ENCODE assay signal across 28 mouse cellular contexts in genomic region chr16:45249761-45250160, GRCm38 (mm10). TPM values are rescaled to one million over a fixed set of nuclear protein-coding genes. Genes with fewer than 3 reads are reported as not detected.
A peak's percentile ranks its signal among the peaks of the same experiment; 100 is the strongest.
DNase-seq lines count a peak whose midpoint lies in the region; ATAC-seq and TF ChIP-seq lines count a peak whose summit lies in the region.
"Had no signal": no experiment of that assay in that cellular context is flagged by ENCODE, and none has a peak within 500 bp of the region (broad histone marks: within the 10 kb centered on the region; RNA-seq: fewer than 3 reads in every experiment).

No protein-coding gene starts in this region.

- H3K27me3 ChIP-seq in kidney, adult 2 months (replicated peaks; ENCODE audit: control insufficient read depth, insufficient read depth, low read length): no peaks in the 10 kb centered on the region
- H3K27me3 ChIP-seq in kidney, embryonic 15.5 days: no peaks in the 10 kb centered on the region
- no peaks in the 10 kb centered on the region for H3K27me3 ChIP-seq in heart, embryonic 12.5 days (replicated peaks)
- H3K27me3 ChIP-seq: CH12.LX; embryonic facial prominence, embryonic 13.5 days; heart, embryonic 13.5 days had no signal

- TF ChIP-seq CTCF in kidney, adult 2 months (conservative IDR thresholded peaks at IDR 0.05; ENCODE audit: insufficient read depth, insufficient read length, low read depth, low read length): no peak

- H3K9me3 ChIP-seq in kidney, embryonic 15.5 days (replicated peaks): no peaks in the 10 kb centered on the region
- H3K9me3 ChIP-seq in heart, embryonic 12.5 days (replicated peaks): no peaks in the 10 kb centered on the region
- H3K9me3 ChIP-seq: embryonic facial prominence, embryonic 10.5 days; embryonic facial prominence, embryonic 13.5 days; G1E; heart, embryonic 13.5 days had no signal

- H3K4me1 ChIP-seq in kidney, adult 2 months (ENCODE audit: control insufficient read depth, insufficient read depth, low read length): no peaks in the 10 kb centered on the region
- H3K4me1 ChIP-seq in kidney, embryonic 15.5 days: no peaks in the 10 kb centered on the region
- H3K4me1 ChIP-seq in heart, embryonic 12.5 days (replicated peaks): no peaks in the 10 kb centered on the region
- H3K4me1 ChIP-seq: embryonic facial prominence, embryonic 10.5 days; embryonic facial prominence, embryonic 13.5 days; heart, embryonic 13.5 days had no signal

- H3K9ac ChIP-seq in kidney, embryonic 15.5 days: no peak overlapping the region
- H3K9ac ChIP-seq in heart, embryonic 12.5 days: no peak overlapping the region
- H3K9ac ChIP-seq: embryonic facial prominence, embryonic 13.5 days; forebrain, postnatal 0 days; heart, embryonic 13.5 days; hindbrain, embryonic 14.5 days had no signal

- no peak for ATAC-seq in kidney, embryonic 15.5 days (replicated peaks; ENCODE audit: low FRiP score)
- no peak for ATAC-seq in heart, embryonic 12.5 days (ENCODE audit: insufficient number of reproducible peaks, low FRiP score)
- ATAC-seq: forebrain, postnatal 0 days; hindbrain, postnatal 0 days had no signal

- TF ChIP-seq POLR2A in kidney, adult 2 months (IDR thresholded peaks at IDR 0.05; ENCODE audit: low read depth, low read length): no peak

- peak; percentile 82 for DNase-seq in kidney, adult 2 months
- peak; percentile 15 for DNase-seq in kidney, postnatal 10 days
- no peak for DNase-seq in kidney, postnatal 4 days
- DNase-seq in fibroblast of lung, adult 2 months (ENCODE audit: low read depth): peak; percentile 27
- peak; percentile 22 to 67 for DNase-seq in kidney, postnatal 36 days
- DNase-seq: adrenal gland, adult 2 months; adrenal gland, postnatal 14 days; B cell, adult 2 months; cerebellum, adult 11 months; cerebellum, adult 9-11 months; cerebellum, postnatal 36 days; embryo, embryonic 11 days; forebrain, postnatal 0 days; gastrocnemius, adult 2 months; gastrocnemius, postnatal 25 days; heart, adult 18-20 months; heart, postnatal 14 days; heart, postnatal 4 days had no signal

- no peaks in the 10 kb centered on the region for H3K36me3 ChIP-seq in kidney, adult 2 months (ENCODE audit: control insufficient read depth, insufficient read depth, low read length)
- no peaks in the 10 kb centered on the region for H3K36me3 ChIP-seq in kidney, embryonic 15.5 days
- H3K36me3 ChIP-seq in heart, embryonic 12.5 days: no peaks in the 10 kb centered on the region
- H3K36me3 ChIP-seq: embryonic facial prominence, embryonic 10.5 days; embryonic facial prominence, embryonic 13.5 days; G1E; heart, embryonic 13.5 days had no signal

- H3K4me2 ChIP-seq in kidney, embryonic 15.5 days: no peak overlapping the region
- H3K4me2 ChIP-seq in heart, embryonic 12.5 days: no peak overlapping the region
- H3K4me2 ChIP-seq: embryonic facial prominence, embryonic 13.5 days; heart, embryonic 13.5 days; hindbrain, embryonic 14.5 days had no signal

- H3K4me3 ChIP-seq in kidney, adult 2 months (ENCODE audit: insufficient read depth, low read depth, low read length): no peak overlapping the region
- H3K4me3 ChIP-seq in kidney, embryonic 15.5 days (replicated peaks): no peak overlapping the region
- H3K4me3 ChIP-seq in heart, embryonic 12.5 days: no peak overlapping the region
- H3K4me3 ChIP-seq: embryonic facial prominence, embryonic 10.5 days; embryonic facial prominence, embryonic 13.5 days; erythroblast, embryonic 14.5 days; gastrocnemius, adult 2 months; heart, embryonic 13.5 days had no signal

- 45% methylated on average over 2 of the region's 2 CpGs for WGBS in kidney, adult 2 months
- WGBS in kidney, embryonic 15.5 days: 36% methylated on average over 2 of the region's 2 CpGs
- WGBS in heart, embryonic 12.5 days: 86% methylated on average over 2 of the region's 2 CpGs

- no peak overlapping the region for H3K27ac ChIP-seq in kidney, adult 2 months (ENCODE audit: insufficient read depth, low read depth, low read length)
- H3K27ac ChIP-seq in kidney, embryonic 15.5 days: no peak overlapping the region
- H3K27ac ChIP-seq in heart, embryonic 12.5 days (ENCODE audit: poor library complexity, severe bottlenecking): no peak overlapping the region
- H3K27ac ChIP-seq: embryonic facial prominence, embryonic 10.5 days; embryonic facial prominence, embryonic 13.5 days; gastrocnemius, adult 2 months; heart, embryonic 13.5 days; hindbrain, embryonic 14.5 days; hindbrain, postnatal 0 days had no signal

RNA-seq across cellular contexts. Expression of gene Btla, which starts 25.6 kb away (rescaled TPM):
- polyA plus RNA-seq in kidney, adult 2 months (2012; rRNA removed): 0.24 and 1.8 TPM in 2 replicates
- polyA plus RNA-seq in kidney, embryonic 15.5 days (2015; fragmentation: Nextera tagmentation; extraction: Ambion mirVana): 0.06 and 0.13 TPM in 2 replicates
- 0.06 TPM in 1 of 2 replicates, not detected in the other for polyA plus RNA-seq in heart, embryonic 12.5 days (2016; fragmentation: Nextera tagmentation; extraction: Ambion mirVana)
- polyA plus RNA-seq: erythroblast, embryonic 14.5 days; G1E; hindbrain, embryonic 14.5 days had no signal

Comparison
In these comparisons a context has a peak if more than half of its experiments do, and no peak if none do; other contexts are left out.
1. DNase-seq: peak in kidney, adult 2 months (single experiment), kidney, postnatal 10 days (single experiment), fibroblast of lung, adult 2 months (single experiment) and kidney, postnatal 36 days (2 of 2); none in kidney, postnatal 4 days (0 of 2).